Mouse (Mus musculus): Measurements from ENCODE around the gene Runx2. TPM values are rescaled to one million over a fixed set of nuclear protein-coding genes. Genes with fewer than 3 reads are reported as not detected.
A peak's percentile ranks its signal among the peaks of the same experiment; 100 is the strongest.

The Runx2 gene
- polyA plus RNA-seq, 1 experiment from 2014 or later: 28.9 TPM

GRCm38 (mm10) chr17:44818825-44819224, 4.2 kb upstream of the Runx2 start:
- Histone ChIP-seq H3K27ac (replicated peaks; ENCODE audit: low read depth, low read length) (no peak overlapping the region), H3K9ac (ENCODE audit: low read depth, low read length) (no peak overlapping the region), H3K36me3 (ENCODE audit: control insufficient read depth, insufficient read depth, low read length) (no peaks in the 10 kb centered on the region), H3K4me1 (ENCODE audit: control insufficient read depth, insufficient read depth, low read length) (0 out of 2 replicates have a peak, but pooled peaks cover 4% of the 10 kb centered on the region), H3K27me3 (replicated peaks; ENCODE audit: control insufficient read depth, insufficient read depth, low read length) (no peaks in the 10 kb centered on the region), H3K4me2 (ENCODE audit: low read depth, low read length) (no peak overlapping the region), H3K4me3 (ENCODE audit: low read depth, low read length) (no peak overlapping the region), H3K9me3 (ENCODE audit: control insufficient read depth, low read length) (no peaks in the 10 kb centered on the region)
- DNase-seq (ENCODE audit: low spot score) (no peak), ATAC-seq (ENCODE audit: low read depth) (no peak)
- 75% methylated on average over 2 of the region's 2 CpGs for WGBS

DNA sequence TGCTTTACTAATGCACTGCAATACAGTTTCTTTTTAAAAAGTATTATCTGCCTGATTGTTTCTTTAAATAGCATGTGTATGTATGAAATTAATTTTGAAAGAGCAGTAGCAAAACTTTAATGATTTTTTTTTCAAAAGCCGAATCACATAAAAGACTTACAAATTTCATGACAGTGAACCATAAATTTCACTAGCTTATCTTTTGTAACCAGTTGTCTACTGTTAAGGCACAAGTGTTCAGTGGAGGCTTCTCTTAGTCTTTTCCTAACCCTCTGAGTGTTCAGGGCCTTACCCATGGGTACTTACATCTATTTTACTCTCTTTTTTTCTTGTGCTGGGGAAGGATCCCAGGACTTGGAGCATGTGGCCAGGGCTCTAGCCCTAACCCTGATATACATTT, 7.6 kb downstream of the Runx2 start:
- peak overlapping the region; percentile 16; the same call in 1 of the 2 replicates for H3K4me2 ChIP-seq (ENCODE audit: low read depth, low read length)
- no peaks in the 10 kb centered on the region for H3K27me3 ChIP-seq (replicated peaks; ENCODE audit: control insufficient read depth, insufficient read depth, low read length)
- WGBS: 83% methylated on average over 1 of the region's 1 CpGs
- ATAC-seq (ENCODE audit: low read depth): no peak
- no peak for DNase-seq (ENCODE audit: low spot score)
- no peak overlapping the region for H3K9ac ChIP-seq (ENCODE audit: low read depth, low read length)
- H3K36me3 ChIP-seq (ENCODE audit: control insufficient read depth, insufficient read depth, low read length): no peaks in the 10 kb centered on the region
- peaks cover 12% of the 10 kb centered on the region for H3K4me1 ChIP-seq (ENCODE audit: control insufficient read depth, insufficient read depth, low read length)
- H3K4me3 ChIP-seq (ENCODE audit: low read depth, low read length): no peak overlapping the region
- 0 out of 2 replicates have a peak overlapping the region, but pooled peaks have one; percentile 18 for H3K27ac ChIP-seq (replicated peaks; ENCODE audit: low read depth, low read length)
- H3K9me3 ChIP-seq (ENCODE audit: control insufficient read depth, low read length): no peaks in the 10 kb centered on the region

DNA sequence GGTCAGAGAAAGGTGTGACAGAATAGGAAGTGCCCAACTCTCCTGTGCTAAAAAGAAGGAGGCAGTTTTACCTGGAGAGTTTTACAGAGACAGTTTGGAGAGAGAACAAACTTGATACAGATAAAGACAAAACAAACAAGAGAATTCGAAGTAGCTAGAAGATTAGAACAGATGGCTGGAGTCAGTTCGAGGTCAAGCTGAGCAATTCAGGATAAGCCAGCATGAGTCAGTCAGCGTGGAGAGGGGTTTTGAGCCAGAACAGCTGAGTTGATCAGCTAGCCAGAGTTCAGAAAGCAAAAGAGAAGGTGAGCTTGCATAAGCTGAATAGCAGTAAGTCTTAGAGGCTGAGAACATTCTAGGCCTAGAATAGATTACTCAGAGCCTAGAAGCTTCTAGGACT, 17.3 kb downstream of the Runx2 start:
- no peak for ATAC-seq (ENCODE audit: low read depth)
- 50% methylated on average over 3 of the region's 3 CpGs for WGBS
- H3K9ac ChIP-seq (ENCODE audit: low read depth, low read length): no peak overlapping the region

DNA sequence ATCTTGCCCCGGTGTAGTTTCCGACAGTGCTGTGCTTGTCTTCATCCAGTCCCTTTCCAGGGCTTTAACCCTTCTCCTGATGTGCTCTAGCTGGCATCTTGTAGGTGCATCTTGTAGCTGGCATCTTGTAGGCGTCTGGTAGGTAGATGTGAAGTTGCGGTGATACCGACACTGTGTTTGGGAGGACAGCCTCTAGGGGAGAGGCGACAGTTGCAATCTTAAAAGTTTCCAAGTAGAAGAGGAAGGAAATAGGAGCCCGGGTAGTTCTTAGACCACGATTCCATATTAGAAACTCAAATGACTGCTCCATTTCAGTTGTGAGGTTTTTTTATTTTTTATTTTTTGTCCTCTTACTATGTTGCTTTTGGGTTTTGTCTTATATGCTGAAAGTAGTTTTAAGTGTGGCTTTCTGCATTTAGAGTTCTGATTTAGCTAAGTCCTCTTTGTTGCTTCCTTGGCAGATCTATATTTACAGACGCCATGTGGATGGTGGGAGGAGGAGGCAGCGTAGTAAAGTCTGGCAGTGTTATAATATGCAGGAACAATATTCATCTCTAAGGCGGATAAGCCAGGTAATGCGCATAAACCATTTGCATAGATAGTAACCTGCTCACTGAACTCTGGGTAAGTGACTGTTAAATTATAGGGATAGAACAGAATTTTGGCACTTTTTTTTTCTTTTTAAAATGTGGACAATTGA, 22.2 kb downstream of the Runx2 start:
- ATAC-seq (ENCODE audit: low read depth) (no peak), DNase-seq (ENCODE audit: low spot score) (no peak)
- no peaks in the 10 kb centered on the region for H3K9me3 ChIP-seq (ENCODE audit: control insufficient read depth, low read length)
- H3K27ac ChIP-seq (replicated peaks; ENCODE audit: low read depth, low read length): no peak overlapping the region
- H3K27me3 ChIP-seq (replicated peaks; ENCODE audit: control insufficient read depth, insufficient read depth, low read length): no peaks in the 10 kb centered on the region
- H3K4me2 ChIP-seq (ENCODE audit: low read depth, low read length): no peak overlapping the region
- peaks cover 20% of the 10 kb centered on the region for H3K36me3 ChIP-seq (ENCODE audit: control insufficient read depth, insufficient read depth, low read length)
- H3K4me1 ChIP-seq (ENCODE audit: control insufficient read depth, insufficient read depth, low read length): 0 out of 2 replicates have a peak, but pooled peaks cover 3% of the 10 kb centered on the region
- 88% methylated on average over 12 of the region's 12 CpGs for WGBS
- no peak overlapping the region for H3K4me3 ChIP-seq (ENCODE audit: low read depth, low read length)
- no peak overlapping the region for H3K9ac ChIP-seq (ENCODE audit: low read depth, low read length)

More for the DNA sequence above, 17.3 kb downstream of the Runx2 start:
- no peaks in the 10 kb centered on the region for H3K4me1 ChIP-seq (ENCODE audit: control insufficient read depth, insufficient read depth, low read length)
- H3K9me3 ChIP-seq (ENCODE audit: control insufficient read depth, low read length): no peaks in the 10 kb centered on the region
- no peak overlapping the region for H3K4me3 ChIP-seq (ENCODE audit: low read depth, low read length)
- no peak overlapping the region for H3K27ac ChIP-seq (replicated peaks; ENCODE audit: low read depth, low read length)
- no peak for DNase-seq (ENCODE audit: low spot score)
- peaks cover 29% of the 10 kb centered on the region for H3K36me3 ChIP-seq (ENCODE audit: control insufficient read depth, insufficient read depth, low read length)
- no peaks in the 10 kb centered on the region for H3K27me3 ChIP-seq (replicated peaks; ENCODE audit: control insufficient read depth, insufficient read depth, low read length)
- no peak overlapping the region for H3K4me2 ChIP-seq (ENCODE audit: low read depth, low read length)

DNA sequence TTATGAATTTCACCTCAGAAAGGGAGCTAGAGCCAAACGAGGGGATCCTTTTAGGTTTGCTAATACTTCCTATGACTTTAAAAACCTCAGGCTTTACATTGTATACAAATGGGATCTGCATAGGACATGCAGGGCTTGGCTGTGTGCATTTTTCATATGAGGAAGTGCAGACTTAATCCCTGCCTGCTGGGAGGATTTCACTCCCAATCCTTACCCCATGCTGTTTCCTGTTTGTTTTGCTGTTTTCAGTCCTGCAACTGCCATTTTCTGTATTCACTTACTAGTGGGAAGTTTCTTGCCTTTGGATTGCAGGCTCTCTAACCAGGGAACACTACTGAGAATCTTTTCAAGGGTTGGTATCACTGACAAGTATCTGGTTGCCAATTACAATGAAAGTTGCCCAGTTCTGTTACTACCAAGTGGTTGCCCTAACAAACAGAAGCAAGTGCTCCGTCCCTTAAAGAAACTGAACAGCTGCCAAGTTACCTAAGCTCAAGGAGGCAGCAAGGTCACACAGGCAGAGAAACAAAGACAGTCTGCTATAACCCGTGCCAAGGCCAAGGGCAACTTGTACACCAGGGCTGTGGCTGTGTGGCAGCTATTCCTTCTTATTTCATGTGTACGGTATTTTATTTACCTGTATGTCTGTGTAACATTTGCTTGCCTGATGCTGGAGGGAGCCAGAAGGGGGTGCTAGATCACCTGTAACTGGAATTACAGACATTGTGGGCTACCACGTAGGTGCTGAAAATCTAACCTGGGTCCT, 25.4 kb downstream of the Runx2 start:
- Histone ChIP-seq H3K4me3 (ENCODE audit: low read depth, low read length) (no peak overlapping the region), H3K4me2 (ENCODE audit: low read depth, low read length) (no peak overlapping the region), H3K4me1 (ENCODE audit: control insufficient read depth, insufficient read depth, low read length) (0 out of 2 replicates have a peak, but pooled peaks cover 3% of the 10 kb centered on the region), H3K27ac (replicated peaks; ENCODE audit: low read depth, low read length) (no peak overlapping the region), H3K9ac (ENCODE audit: low read depth, low read length) (no peak overlapping the region), H3K27me3 (replicated peaks; ENCODE audit: control insufficient read depth, insufficient read depth, low read length) (no peaks in the 10 kb centered on the region), H3K9me3 (ENCODE audit: control insufficient read depth, low read length) (no peaks in the 10 kb centered on the region), H3K36me3 (ENCODE audit: control insufficient read depth, insufficient read depth, low read length) (peaks cover 13% of the 10 kb centered on the region)
- no peak for DNase-seq (ENCODE audit: low spot score)
- ATAC-seq (ENCODE audit: low read depth): no peak
- WGBS: 67% methylated on average over 5 of the region's 5 CpGs

DNA sequence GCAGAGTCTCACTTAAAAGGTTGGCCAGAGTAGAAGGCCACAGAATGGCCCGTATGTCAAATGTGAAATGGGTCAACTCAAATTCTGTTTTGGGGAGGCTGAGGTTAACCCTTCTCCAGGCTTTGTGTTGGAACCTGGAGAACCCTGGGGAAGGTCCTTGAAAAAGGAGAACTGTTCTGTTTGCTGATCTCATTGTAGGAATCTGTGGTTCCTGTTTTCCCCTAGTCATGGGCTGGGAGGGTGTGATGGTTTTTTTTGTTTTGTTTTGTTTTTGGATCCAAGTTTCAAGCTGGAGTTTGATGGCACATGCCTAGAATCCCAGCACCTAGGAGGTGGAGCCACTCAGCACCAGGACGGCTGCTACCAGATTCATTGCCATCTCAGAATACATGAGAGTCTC, 31.5 kb downstream of the Runx2 start:
- WGBS: 80% methylated on average over 2 of the region's 2 CpGs
- Histone ChIP-seq H3K27me3 (replicated peaks; ENCODE audit: control insufficient read depth, insufficient read depth, low read length) (no peaks in the 10 kb centered on the region), H3K4me1 (ENCODE audit: control insufficient read depth, insufficient read depth, low read length) (peaks cover 4% of the 10 kb centered on the region; the same call in 1 of the 2 replicates), H3K9me3 (ENCODE audit: control insufficient read depth, low read length) (no peaks in the 10 kb centered on the region), H3K4me2 (ENCODE audit: low read depth, low read length) (no peak overlapping the region), H3K27ac (replicated peaks; ENCODE audit: low read depth, low read length) (no peak overlapping the region), H3K4me3 (ENCODE audit: low read depth, low read length) (no peak overlapping the region), H3K36me3 (ENCODE audit: control insufficient read depth, insufficient read depth, low read length) (no peaks in the 10 kb centered on the region), H3K9ac (ENCODE audit: low read depth, low read length) (no peak overlapping the region)
- ATAC-seq (ENCODE audit: low read depth): no peak
- DNase-seq (ENCODE audit: low spot score): no peak

GRCm38 (mm10) chr17:44782366-44782765, 32.2 kb downstream of the Runx2 start:
- DNase-seq (ENCODE audit: low spot score): no peak
- Histone ChIP-seq H3K9ac (ENCODE audit: low read depth, low read length) (no peak overlapping the region), H3K27me3 (replicated peaks; ENCODE audit: control insufficient read depth, insufficient read depth, low read length) (no peaks in the 10 kb centered on the region), H3K27ac (replicated peaks; ENCODE audit: low read depth, low read length) (no peak overlapping the region), H3K9me3 (ENCODE audit: control insufficient read depth, low read length) (no peaks in the 10 kb centered on the region), H3K4me1 (ENCODE audit: control insufficient read depth, insufficient read depth, low read length) (peaks cover 5% of the 10 kb centered on the region; the same call in 1 of the 2 replicates), H3K4me2 (ENCODE audit: low read depth, low read length) (no peak overlapping the region), H3K36me3 (ENCODE audit: control insufficient read depth, insufficient read depth, low read length) (no peaks in the 10 kb centered on the region), H3K4me3 (ENCODE audit: low read depth, low read length) (no peak overlapping the region)
- ATAC-seq (ENCODE audit: low read depth): no peak
- WGBS: 59% methylated on average over 4 of the region's 4 CpGs

- WGBS: 62% methylated on average over 4 of the region's 4 CpGs
Observed at GRCm38 (mm10) chr17:44780353-44780752, 34.2 kb downstream of the Runx2 start.

More at GRCm38 (mm10) chr17:44780353-44780752, 34.2 kb downstream of the Runx2 start:
- Histone ChIP-seq H3K27me3 (replicated peaks; ENCODE audit: control insufficient read depth, insufficient read depth, low read length) (no peaks in the 10 kb centered on the region), H3K4me2 (ENCODE audit: low read depth, low read length) (no peak overlapping the region), H3K9me3 (ENCODE audit: control insufficient read depth, low read length) (no peaks in the 10 kb centered on the region), H3K9ac (ENCODE audit: low read depth, low read length) (no peak overlapping the region), H3K27ac (replicated peaks; ENCODE audit: low read depth, low read length) (no peak overlapping the region), H3K4me1 (ENCODE audit: control insufficient read depth, insufficient read depth, low read length) (peaks cover 5% of the 10 kb centered on the region; the same call in 1 of the 2 replicates), H3K4me3 (ENCODE audit: low read depth, low read length) (no peak overlapping the region), H3K36me3 (ENCODE audit: control insufficient read depth, insufficient read depth, low read length) (no peaks in the 10 kb centered on the region)
- ATAC-seq (ENCODE audit: low read depth): no peak
- DNase-seq (ENCODE audit: low spot score): no peak

All from embryonic facial prominence, embryonic 14.5 days (tissue).